Mouse (Mus musculus): Measurements from ENCODE around the gene Nfia. TPM values are rescaled to one million over a fixed set of nuclear protein-coding genes. Genes with fewer than 3 reads are reported as not detected.

The Nfia gene
- polyA plus RNA-seq, 1 experiment from 2014 or later: 52.9 TPM

DNA sequence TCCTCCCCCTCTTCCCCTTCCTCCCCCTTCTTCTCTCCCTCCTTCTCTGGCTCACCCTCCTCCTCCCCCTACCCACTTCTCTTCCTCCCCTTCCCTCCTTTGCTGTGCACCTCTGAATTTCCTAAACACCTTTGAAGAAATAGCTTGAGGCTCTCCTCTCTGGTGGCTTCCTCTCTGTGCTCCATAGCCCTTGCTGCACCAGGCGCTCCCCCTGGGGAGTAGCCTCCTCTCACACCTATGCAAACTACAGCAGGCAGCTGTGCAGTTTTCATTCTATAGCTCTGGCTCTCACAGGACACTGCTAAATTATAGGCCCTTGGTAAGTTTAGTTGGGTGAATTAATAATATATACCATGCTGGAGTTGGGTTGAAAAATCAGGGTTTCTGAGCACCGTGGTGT is 211.8 kb downstream of the Nfia start:
- no peak overlapping the region for H3K27ac ChIP-seq (ENCODE audit: low read length)
- H3K4me3 ChIP-seq (ENCODE audit: low read length): no peak overlapping the region
- peaks cover 2% of the 10 kb centered on the region; the same call in 1 of the 2 replicates for H3K4me1 ChIP-seq (replicated peaks; ENCODE audit: control insufficient read depth, insufficient read depth, low read length)
- H3K9me3 ChIP-seq (ENCODE audit: control insufficient read depth, low read length): no peaks in the 10 kb centered on the region
- no peaks in the 10 kb centered on the region for H3K36me3 ChIP-seq (ENCODE audit: control insufficient read depth, insufficient read depth, low read length)
- no peak overlapping the region for H3K9ac ChIP-seq (ENCODE audit: low read length)
- no peak overlapping the region for H3K4me2 ChIP-seq (ENCODE audit: low read depth, low read length)
- WGBS: 82% methylated on average over 2 of the region's 2 CpGs
- H3K27me3 ChIP-seq (ENCODE audit: control insufficient read depth, insufficient read depth, low read depth, low read length): no peaks in the 10 kb centered on the region
- ATAC-seq (ENCODE audit: low read depth): no peak

DNA sequence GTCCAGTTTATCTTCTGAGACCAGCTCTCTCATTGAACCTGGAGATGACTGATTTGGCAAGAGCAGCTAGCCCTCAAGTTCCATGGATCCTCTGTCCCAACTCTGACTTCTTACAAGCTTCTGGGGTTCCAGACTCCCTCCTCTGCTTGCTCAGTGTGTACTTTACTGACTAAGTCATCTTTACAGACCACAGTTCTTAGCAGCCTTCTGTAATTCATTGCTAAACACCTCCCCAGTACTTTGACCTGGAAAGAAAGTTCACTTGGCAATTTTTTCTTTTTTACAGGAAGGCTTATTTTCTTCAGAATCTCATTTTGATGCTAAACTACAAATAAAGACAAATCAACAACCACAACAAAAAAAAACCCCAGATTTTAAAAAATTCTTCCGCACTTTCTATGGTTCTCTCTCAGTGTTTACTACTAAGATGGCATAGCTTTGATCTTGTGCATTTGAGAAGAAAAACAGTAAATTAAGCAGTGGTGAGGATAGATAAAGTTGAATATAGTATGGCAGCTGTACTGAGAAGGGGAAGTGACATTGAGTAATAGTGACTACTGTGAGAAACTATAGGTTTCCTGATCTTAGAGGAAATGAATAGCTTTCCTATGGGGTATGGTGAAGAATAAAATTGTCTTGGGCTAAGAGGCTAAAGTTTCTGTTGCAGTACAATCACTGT is 213.7 kb downstream of the Nfia start:
- Histone ChIP-seq H3K36me3 (ENCODE audit: control insufficient read depth, insufficient read depth, low read length) (no peaks in the 10 kb centered on the region), H3K4me3 (ENCODE audit: low read length) (no peak overlapping the region), H3K4me1 (replicated peaks; ENCODE audit: control insufficient read depth, insufficient read depth, low read length) (peaks cover 9% of the 10 kb centered on the region; the same call in 1 of the 2 replicates), H3K27ac (ENCODE audit: low read length) (no peak overlapping the region), H3K9ac (ENCODE audit: low read length) (no peak overlapping the region), H3K9me3 (ENCODE audit: control insufficient read depth, low read length) (no peaks in the 10 kb centered on the region), H3K27me3 (ENCODE audit: control insufficient read depth, insufficient read depth, low read depth, low read length) (no peaks in the 10 kb centered on the region), H3K4me2 (ENCODE audit: low read depth, low read length) (no peak overlapping the region)
- WGBS: 88% methylated on average over 1 of the region's 1 CpGs
- no peak for ATAC-seq (ENCODE audit: low read depth)

GRCm38 (mm10) chr4:97986735-97987075 is 214.2 kb downstream of the Nfia start:
- WGBS: 64% methylated on average over 4 of the region's 4 CpGs
- H3K4me3 ChIP-seq (ENCODE audit: low read length): no peak overlapping the region
- ATAC-seq (ENCODE audit: low read depth): no peak
- no peak overlapping the region for H3K4me2 ChIP-seq (ENCODE audit: low read depth, low read length)
- H3K9ac ChIP-seq (ENCODE audit: low read length): no peak overlapping the region
- no peaks in the 10 kb centered on the region for H3K27me3 ChIP-seq (ENCODE audit: control insufficient read depth, insufficient read depth, low read depth, low read length)
- H3K36me3 ChIP-seq (ENCODE audit: control insufficient read depth, insufficient read depth, low read length): no peaks in the 10 kb centered on the region
- peaks cover 9% of the 10 kb centered on the region; the same call in 1 of the 2 replicates for H3K4me1 ChIP-seq (replicated peaks; ENCODE audit: control insufficient read depth, insufficient read depth, low read length)
- no peak overlapping the region for H3K27ac ChIP-seq (ENCODE audit: low read length)
- H3K9me3 ChIP-seq (ENCODE audit: control insufficient read depth, low read length): no peaks in the 10 kb centered on the region

DNA sequence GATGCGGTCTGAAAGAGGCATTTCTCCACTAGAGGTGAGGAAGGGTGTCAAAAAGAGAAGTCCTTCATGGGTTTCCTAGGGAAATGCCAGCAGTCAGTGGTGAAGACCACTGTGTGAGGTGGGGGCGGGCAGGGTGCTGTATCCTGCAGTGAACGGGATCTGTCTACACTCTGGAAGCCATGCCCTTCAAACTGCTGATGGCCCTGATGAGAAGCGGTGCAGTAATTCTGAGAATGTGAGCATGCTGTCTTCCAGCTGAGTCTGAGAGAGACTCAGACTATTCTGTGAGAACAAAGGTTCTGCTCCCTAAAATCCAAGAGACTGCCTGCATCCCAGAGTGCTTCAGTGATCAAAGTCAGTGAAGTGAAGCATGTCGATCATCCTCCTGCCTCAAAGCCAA is 216.2 kb downstream of the Nfia start:
- Histone ChIP-seq H3K27ac (ENCODE audit: low read length) (no peak overlapping the region), H3K4me1 (replicated peaks; ENCODE audit: control insufficient read depth, insufficient read depth, low read length) (peaks cover 9% of the 10 kb centered on the region; the same call in 1 of the 2 replicates), H3K9ac (ENCODE audit: low read length) (no peak overlapping the region), H3K4me3 (ENCODE audit: low read length) (no peak overlapping the region), H3K36me3 (ENCODE audit: control insufficient read depth, insufficient read depth, low read length) (no peaks in the 10 kb centered on the region), H3K9me3 (ENCODE audit: control insufficient read depth, low read length) (no peaks in the 10 kb centered on the region), H3K27me3 (ENCODE audit: control insufficient read depth, insufficient read depth, low read depth, low read length) (no peaks in the 10 kb centered on the region), H3K4me2 (ENCODE audit: low read depth, low read length) (no peak overlapping the region)
- ATAC-seq (ENCODE audit: low read depth): no peak
- 72% methylated on average over 5 of the region's 5 CpGs for WGBS

DNA sequence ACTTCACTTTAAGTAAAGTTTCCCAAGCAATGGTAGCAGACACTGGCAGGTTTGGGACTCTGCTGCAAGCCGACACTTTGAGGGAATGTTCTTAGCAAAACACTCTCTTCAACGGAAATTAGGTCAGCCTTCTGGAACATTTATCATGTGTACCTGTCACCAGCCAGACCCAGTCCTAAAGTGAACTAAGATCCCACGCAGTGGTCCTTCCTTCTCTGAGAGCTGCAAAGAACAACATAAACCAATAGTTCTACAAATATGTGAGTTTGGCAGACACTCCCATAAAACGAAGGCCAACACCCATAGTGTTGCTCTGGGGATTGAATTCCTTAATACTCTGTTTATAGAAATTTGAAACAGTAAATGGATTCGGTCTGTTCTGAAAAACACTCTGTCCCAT is 217.9 kb downstream of the Nfia start:
- no peak overlapping the region for H3K9ac ChIP-seq (ENCODE audit: low read length)
- peaks cover 9% of the 10 kb centered on the region; the same call in 1 of the 2 replicates for H3K4me1 ChIP-seq (replicated peaks; ENCODE audit: control insufficient read depth, insufficient read depth, low read length)
- H3K27me3 ChIP-seq (ENCODE audit: control insufficient read depth, insufficient read depth, low read depth, low read length): no peaks in the 10 kb centered on the region
- WGBS: 35% methylated on average over 5 of the region's 5 CpGs
- no peaks in the 10 kb centered on the region for H3K36me3 ChIP-seq (ENCODE audit: control insufficient read depth, insufficient read depth, low read length)
- no peak overlapping the region for H3K4me3 ChIP-seq (ENCODE audit: low read length)
- no peaks in the 10 kb centered on the region for H3K9me3 ChIP-seq (ENCODE audit: control insufficient read depth, low read length)
- peak; percentile 51 for ATAC-seq (ENCODE audit: low read depth)
- H3K27ac ChIP-seq (ENCODE audit: low read length): peak overlapping the region; percentile 1; the same call in 1 of the 2 replicates
- H3K4me2 ChIP-seq (ENCODE audit: low read depth, low read length): no peak overlapping the region

GRCm38 (mm10) chr4:97991395-97991794 is 218.9 kb downstream of the Nfia start:
- H3K4me3 ChIP-seq (ENCODE audit: low read length): no peak overlapping the region
- no peak for ATAC-seq (ENCODE audit: low read depth)
- H3K36me3 ChIP-seq (ENCODE audit: control insufficient read depth, insufficient read depth, low read length): no peaks in the 10 kb centered on the region
- H3K27ac ChIP-seq (ENCODE audit: low read length): no peak overlapping the region
- H3K9ac ChIP-seq (ENCODE audit: low read length): no peak overlapping the region
- H3K27me3 ChIP-seq (ENCODE audit: control insufficient read depth, insufficient read depth, low read depth, low read length): no peaks in the 10 kb centered on the region
- WGBS: 80% methylated on average over 11 of the region's 11 CpGs
- peaks cover 15% of the 10 kb centered on the region for H3K4me1 ChIP-seq (replicated peaks; ENCODE audit: control insufficient read depth, insufficient read depth, low read length)
- H3K4me2 ChIP-seq (ENCODE audit: low read depth, low read length): no peak overlapping the region
- no peaks in the 10 kb centered on the region for H3K9me3 ChIP-seq (ENCODE audit: control insufficient read depth, low read length)

- Histone ChIP-seq H3K4me1 (replicated peaks; ENCODE audit: control insufficient read depth, insufficient read depth, low read length) (peaks cover 14% of the 10 kb centered on the region), H3K36me3 (ENCODE audit: control insufficient read depth, insufficient read depth, low read length) (no peaks in the 10 kb centered on the region), H3K27me3 (ENCODE audit: control insufficient read depth, insufficient read depth, low read depth, low read length) (no peaks in the 10 kb centered on the region), H3K9me3 (ENCODE audit: control insufficient read depth, low read length) (no peaks in the 10 kb centered on the region), H3K4me3 (ENCODE audit: low read length) (no peak overlapping the region), H3K27ac (ENCODE audit: low read length) (no peak overlapping the region), H3K4me2 (ENCODE audit: low read depth, low read length) (no peak overlapping the region), H3K9ac (ENCODE audit: low read length) (no peak overlapping the region)
- ATAC-seq (ENCODE audit: low read depth): no peak
- WGBS: 46% methylated on average over 3 of the region's 3 CpGs
Measured at GRCm38 (mm10) chr4:97991880-97992279, 219.3 kb downstream of the Nfia start.

DNA sequence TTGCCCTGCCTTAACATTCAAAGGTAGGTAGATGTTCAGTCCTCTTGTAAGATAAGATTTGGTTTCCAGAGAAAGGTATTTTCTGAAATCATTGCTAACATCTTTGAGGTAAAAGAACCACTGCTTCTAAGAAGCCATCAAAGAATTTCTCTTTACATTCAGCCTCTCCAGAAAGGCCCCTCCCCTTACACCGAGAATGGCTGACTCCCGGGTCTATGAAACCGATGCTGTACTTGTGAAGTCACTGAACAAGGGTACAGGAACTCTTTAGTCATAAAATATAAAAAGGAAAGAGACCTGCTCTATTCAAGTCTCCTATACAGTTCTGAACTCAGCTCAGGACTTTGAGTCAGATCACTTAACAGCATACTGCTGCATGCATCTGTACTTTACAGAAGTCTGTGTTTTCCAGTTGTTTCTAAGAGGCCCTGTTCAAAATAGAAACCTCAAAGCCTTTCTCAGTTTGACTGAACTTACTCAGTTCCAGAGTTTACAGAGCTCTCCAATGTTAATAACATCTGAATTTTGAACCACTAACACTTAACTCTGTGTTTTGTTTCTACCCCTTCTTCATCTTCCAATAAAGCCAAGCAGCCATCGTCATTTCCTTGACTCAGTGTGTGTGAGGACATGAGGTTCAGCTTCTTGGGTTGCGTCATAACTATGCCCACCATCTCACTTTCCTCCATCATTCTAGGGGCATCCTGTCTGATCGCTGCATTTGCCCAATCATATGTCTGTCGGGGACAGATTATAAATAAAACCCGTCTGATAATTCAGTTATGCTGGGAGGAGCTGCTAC is 223.6 kb downstream of the Nfia start:
- Histone ChIP-seq H3K27ac (ENCODE audit: low read length) (peak overlapping the region; percentile 24), H3K9me3 (ENCODE audit: control insufficient read depth, low read length) (no peaks in the 10 kb centered on the region), H3K4me3 (ENCODE audit: low read length) (no peak overlapping the region), H3K4me2 (ENCODE audit: low read depth, low read length) (no peak overlapping the region), H3K9ac (ENCODE audit: low read length) (no peak overlapping the region), H3K36me3 (ENCODE audit: control insufficient read depth, insufficient read depth, low read length) (no peaks in the 10 kb centered on the region; the same call in 1 of the 2 replicates), H3K27me3 (ENCODE audit: control insufficient read depth, insufficient read depth, low read depth, low read length) (no peaks in the 10 kb centered on the region), H3K4me1 (replicated peaks; ENCODE audit: control insufficient read depth, insufficient read depth, low read length) (peaks cover 8% of the 10 kb centered on the region)
- WGBS: 63% methylated on average over 8 of the region's 8 CpGs
- no peak for ATAC-seq (ENCODE audit: low read depth)

DNA sequence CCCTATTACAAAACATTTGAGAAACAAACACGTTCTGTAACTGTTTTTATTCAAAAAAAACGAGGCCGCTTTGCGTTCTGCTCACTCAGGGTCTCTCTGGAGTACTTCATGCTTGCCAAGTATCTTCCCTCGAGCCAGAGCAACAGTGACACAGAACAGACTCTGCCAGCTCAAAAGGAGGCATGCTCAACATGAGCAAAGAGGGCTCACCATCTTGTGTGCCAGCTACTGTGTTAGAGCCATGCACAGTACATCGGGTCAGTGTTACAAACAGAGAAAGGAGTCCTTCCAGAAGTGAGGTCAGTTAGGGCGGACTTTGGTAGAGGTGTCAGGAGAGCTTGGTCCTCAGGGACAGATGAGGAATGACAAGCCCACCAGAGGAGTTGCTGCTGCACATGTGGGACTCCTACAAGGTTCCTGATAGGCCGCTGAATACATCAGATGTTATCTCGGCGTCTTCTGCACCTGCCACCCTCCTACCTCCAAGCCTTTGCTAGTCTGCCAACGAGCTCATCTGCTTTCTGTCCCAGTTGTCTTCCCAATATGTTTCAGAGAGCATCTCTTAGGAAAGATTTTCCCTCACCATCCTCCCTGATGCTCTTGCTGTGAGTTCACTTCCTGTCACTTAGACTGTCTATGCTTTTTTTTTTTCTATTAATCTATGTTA is 224.8 kb downstream of the Nfia start:
- Histone ChIP-seq H3K4me2 (ENCODE audit: low read depth, low read length) (no peak overlapping the region), H3K36me3 (ENCODE audit: control insufficient read depth, insufficient read depth, low read length) (no peaks in the 10 kb centered on the region; the same call in 1 of the 2 replicates), H3K27me3 (ENCODE audit: control insufficient read depth, insufficient read depth, low read depth, low read length) (no peaks in the 10 kb centered on the region), H3K4me1 (replicated peaks; ENCODE audit: control insufficient read depth, insufficient read depth, low read length) (peaks cover 12% of the 10 kb centered on the region), H3K9ac (ENCODE audit: low read length) (no peak overlapping the region), H3K4me3 (ENCODE audit: low read length) (no peak overlapping the region), H3K27ac (ENCODE audit: low read length) (no peak overlapping the region), H3K9me3 (ENCODE audit: control insufficient read depth, low read length) (no peaks in the 10 kb centered on the region)
- 71% methylated on average over 11 of the region's 11 CpGs for WGBS
- ATAC-seq (ENCODE audit: low read depth): 0 out of 2 replicates have a peak, but pooled peaks have one; percentile 41
